Mouse (Mus musculus): ENCODE measurements around the gene Trpt1.

The Trpt1 gene

GRCm38 (mm10) chr19:6996006-6996405, at the start of gene Trpt1, which contains the start of gene Nudt22:
Gene Trpt1, plus strand, starts transcription at chr19:6996131.
Gene Nudt22, minus strand, starts transcription at chr19:6996117.
- DNase-seq (ENCODE audit: low read depth, low spot score), result peak; percentile 96

DNA sequence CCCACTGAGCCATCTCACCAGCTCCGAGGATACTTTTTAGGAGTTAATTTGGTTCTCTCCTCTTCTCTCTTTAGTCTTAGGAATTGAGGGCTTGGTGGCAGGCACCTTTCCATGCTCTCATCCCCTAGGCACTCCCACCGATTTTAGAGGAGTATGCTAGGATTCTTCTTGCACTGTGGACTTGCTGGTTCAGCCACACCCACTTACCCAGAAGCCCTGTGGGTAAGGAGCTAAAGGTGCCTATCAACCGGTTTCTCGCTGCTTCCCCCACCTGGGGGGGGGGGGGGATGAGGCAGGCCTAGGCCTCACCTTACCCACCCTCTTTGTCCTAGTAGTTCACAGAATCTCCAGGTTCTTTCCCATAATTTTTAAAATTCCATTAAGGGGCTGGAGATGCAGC, 48.2 kb upstream of the Trpt1 start:
- peak; percentile 68 for DNase-seq (ENCODE audit: low read depth, low spot score)

- DNase-seq (ENCODE audit: low read depth, low spot score), result no peak
Measured at GRCm38 (mm10) chr19:6948186-6948585, 47.7 kb upstream of the Trpt1 start.

- no peak for DNase-seq (ENCODE audit: low read depth, low spot score)
Measured at GRCm38 (mm10) chr19:6949532-6949931, 46.4 kb upstream of the Trpt1 start.

DNA sequence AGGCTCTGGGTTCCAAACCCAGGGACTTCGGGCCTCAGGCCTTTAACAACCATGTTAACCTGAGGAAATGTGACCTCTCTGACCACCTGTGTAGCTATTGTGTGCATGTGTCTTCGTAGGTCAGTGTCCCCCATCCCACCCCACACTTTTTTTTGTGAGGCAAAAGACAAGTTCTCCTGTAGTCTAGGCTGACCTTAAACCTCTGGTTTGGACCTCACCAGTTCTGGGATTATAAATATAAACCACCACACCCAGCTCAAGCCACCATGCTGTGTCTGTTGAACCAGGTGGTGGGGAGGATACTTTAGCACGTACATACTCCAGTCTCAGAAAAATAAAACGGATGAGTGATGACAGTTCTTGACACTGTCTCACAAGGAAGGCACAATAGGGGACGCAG, 46.0 kb upstream of the Trpt1 start:
- DNase-seq (ENCODE audit: low read depth, low spot score), result no peak

DNA sequence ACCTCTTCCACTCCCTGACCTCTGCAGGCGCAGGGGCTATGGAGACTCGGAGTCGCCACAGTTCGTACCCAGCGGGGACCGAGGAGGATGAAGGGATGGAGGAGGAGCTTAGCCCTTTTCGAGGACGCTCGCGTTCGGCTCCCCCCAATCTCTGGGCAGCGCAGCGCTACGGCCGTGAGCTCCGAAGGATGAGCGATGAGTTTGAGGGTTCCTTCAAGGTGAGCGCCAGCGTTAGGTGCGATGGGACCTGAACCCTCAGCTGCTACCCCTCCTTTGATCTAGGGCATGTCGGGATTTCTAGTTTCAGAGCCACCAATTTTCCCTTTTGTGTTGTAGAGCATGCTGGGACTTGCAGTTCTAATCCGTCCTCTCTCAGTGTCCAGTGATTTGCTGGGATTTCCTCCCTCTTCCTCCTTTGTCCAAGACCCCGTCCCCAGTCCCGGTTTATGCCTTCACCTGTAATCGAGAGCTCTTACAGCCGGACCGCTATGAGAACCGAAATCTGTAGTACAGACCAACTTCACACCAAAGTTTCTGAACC, 45.2 kb upstream of the Trpt1 start:
- peak; percentile 83 for DNase-seq (ENCODE audit: low read depth, low spot score)

DNA sequence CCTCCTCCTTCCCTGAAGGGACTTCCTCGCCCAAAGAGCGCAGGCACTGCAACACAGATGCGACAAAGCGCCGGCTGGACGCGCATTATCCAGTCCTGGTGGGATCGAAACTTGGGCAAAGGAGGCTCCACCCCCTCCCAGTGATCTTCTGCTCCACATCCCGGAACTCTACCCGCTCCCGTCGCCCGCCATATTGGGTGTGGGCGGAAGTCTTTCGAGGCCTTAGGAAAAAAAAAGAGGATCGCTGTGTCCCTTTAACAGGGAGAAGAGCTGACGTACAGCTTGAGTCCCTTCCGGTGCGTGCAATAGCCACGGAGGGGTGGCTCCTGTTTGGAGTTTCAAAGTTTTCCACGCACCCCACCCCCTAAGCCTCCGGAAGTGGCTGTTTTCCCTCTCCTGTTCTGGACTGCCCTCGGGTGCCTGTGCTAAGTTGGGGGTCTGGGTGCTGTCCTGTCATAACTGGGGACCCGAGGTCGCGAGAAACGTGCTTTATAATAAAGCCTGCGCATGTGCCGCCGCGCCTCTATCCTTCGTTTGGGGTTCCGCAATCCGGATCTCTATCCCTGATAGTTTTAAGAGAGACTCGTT, 44.5 kb upstream of the Trpt1 start:
- DNase-seq (ENCODE audit: low read depth, low spot score), result peak; percentile 97

DNA sequence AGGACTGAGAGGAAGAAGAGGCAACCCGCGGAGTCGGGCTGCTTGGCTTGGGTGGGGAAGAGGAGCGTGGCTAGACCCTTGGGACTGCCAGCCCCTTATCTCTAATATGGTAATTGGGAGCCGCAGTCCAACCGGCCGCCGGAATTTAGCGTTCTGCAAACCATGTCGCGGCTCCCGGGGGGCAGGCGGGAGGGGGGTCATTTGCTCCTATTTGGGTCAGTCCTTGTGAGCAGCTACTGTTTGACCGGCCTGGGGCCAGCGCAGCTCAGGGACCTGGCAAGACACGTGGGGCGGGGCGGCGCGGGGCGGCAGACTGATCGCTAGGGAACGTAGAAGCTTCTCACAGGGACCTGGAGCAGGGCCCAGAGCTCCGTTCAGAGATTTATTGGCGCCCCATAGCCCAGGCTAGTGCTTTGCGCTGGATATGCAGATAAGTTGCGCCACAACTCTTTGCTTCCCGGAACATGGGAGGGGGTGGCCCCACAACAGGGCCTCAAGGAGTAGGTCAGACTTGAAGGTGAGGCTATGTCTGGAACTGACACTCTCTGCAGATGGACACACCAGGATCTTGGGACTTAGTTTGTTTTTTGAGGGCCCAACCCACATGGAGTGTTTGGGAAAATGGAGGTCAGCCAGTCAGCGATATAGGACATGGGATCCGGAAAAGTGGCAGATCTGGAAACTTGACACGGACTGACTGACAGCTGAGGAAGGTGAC, 43.8 kb upstream of the Trpt1 start:
- peak; percentile 63 for DNase-seq (ENCODE audit: low read depth, low spot score)

DNA sequence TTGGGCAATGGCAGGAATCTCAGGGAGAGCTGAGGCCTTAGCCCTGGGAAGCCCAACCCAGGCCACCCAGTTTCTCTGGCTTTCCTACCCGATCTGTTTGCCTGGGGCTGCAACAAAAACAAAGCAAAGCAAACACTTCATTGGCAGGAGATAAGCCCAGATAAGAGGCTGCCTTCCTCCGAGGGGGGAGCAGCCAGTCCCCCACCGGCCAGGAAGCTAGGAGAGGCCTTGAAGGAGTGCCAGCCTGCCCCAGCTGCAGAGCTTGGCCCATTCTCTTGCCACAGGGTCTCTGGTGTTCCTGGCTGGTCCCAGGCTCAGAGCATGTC, 43.3 kb upstream of the Trpt1 start:
- no peak for DNase-seq (ENCODE audit: low read depth, low spot score)

DNA sequence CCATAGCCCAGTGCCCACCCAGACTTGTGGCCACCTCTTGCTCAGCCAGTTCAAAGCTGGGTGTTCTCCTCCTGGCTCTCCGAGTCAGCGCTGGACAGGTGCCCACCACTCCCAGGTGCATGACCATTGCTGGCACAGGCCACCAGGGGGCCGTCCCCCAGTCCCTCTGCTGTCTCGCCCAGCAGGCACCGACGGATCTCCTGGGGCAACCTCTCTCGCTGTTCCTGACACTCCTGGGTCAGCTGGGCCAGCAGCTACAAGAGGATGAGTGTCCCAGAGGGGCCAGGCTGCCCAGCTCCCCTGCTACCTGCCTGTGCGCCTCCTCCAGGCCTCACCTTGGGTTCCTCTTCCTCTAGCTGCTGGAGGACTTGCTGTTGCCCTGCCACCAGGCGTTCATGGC, 41.9 kb upstream of the Trpt1 start:
- no peak for DNase-seq (ENCODE audit: low read depth, low spot score)

GRCm38 (mm10) chr19:6955424-6955823, 40.5 kb upstream of the Trpt1 start:
- no peak for DNase-seq (ENCODE audit: low read depth, low spot score)

DNA sequence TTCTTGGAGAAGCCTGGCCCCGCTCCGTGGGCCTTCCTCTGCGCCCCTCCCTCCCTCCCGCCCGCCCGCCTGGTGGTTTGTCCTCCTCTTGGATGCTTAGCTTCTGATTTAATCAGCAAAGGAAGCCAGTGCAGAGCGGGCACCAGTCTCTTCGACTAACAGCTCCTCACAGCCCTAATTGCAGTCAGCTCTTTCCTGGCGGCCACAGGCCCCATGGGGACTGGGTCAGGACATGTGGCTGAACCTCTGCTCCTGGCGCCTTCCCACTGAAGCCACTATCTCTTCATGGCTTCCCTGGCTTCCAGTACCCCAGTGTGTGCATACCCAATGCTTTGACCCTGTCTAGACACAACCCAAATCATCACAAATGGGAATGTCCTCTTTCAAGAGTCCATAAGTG, 39.5 kb upstream of the Trpt1 start:
- DNase-seq (ENCODE audit: low read depth, low spot score), result no peak

DNA sequence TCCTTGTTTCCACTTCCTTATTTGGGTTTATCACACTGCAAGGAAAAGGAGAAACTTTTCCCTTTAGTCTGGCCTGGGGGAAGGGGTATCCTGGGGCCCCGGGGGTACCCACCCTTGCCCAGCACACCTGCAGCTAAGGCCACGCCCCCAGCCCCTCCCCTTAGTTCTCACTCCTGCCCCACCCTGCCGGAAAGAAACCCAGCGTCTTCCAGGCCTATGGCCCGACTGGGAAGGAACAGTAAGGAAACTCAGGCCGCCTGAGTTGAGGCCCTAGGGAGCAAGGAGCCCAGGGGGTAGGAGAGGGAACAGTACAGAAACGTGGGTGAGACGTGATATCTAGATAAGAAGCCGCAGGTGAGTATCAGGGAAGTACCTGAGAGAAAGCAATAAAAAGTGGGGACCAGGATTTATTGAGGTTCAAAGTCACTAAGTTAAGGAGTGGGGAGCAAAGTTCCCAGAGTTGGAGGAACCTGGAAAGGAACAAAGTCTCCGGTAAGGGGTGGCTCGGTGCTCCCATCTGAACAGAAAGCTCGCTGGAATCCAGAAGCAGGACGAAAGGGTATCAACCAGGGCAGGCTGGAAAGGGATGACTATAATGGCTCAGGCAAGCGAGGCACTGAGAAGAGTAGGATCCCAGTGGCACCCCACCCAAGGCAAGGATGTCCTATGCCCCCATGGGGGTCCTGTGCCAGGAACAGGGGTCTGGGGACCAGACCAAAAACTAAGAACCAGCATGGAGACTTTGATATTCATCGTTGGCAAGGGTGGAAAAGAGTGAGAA, 27.2 kb upstream of the Trpt1 start:
- DNase-seq (ENCODE audit: low read depth, low spot score), result peak; percentile 63

DNA sequence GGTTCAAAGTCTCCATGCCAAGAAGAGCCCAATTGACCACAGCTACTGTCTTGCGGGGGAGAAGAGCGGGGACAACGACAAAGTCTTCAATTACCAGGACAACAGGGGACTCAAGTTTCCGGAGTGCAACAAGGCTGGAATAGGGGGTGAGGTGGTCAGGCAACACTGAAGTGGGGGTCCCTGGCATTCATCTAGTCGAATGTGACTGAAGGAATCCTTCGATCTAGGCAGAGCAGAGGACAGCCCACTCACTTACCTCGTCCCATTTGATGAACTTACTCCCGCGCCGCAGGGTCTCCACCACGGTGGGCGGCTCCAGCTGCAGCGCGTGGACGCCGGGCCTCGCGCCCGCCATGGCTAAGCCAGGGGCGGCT, 26.7 kb upstream of the Trpt1 start:
- DNase-seq (ENCODE audit: low read depth, low spot score), result no peak

GRCm38 (mm10) chr19:6969665-6970381, 26.1 kb upstream of the Trpt1 start:
- DNase-seq (ENCODE audit: low read depth, low spot score), result peak; percentile 74

DNA sequence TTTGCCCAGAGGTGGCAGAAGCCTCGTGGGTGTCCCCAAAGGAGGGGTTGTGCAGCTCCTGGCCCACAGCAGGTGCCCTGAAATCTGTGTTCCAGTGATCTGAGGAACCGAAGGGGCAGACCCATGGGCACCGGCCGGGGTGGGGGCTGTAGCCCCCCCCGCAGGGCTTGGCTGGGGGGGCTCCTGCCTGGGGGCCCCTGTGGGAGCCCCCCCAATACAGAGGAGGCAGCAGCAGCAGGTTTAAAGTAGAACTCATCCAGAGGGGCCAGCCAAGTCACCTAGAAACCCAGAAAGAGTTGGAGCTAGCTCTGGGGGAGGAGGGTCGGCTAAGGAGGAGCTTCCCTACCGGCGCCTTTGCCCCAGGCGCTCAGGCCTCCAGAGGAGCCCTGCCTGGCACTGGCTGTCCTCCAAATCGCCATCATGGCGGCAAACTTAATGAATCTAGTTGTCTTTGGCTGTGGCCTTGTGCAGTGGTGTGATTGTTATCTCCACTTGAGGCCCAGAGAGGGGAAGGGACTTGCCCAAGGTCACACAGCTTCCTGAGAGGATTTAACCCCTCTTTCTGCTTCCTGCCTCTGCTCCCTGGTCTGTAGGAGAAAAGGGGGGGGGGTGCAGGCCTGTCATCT, 25.4 kb upstream of the Trpt1 start:
- DNase-seq (ENCODE audit: low read depth, low spot score), result no peak

GRCm38 (mm10) chr19:6971644-6972043, 24.3 kb upstream of the Trpt1 start:
- peak; percentile 63 for DNase-seq (ENCODE audit: low read depth, low spot score)

DNA sequence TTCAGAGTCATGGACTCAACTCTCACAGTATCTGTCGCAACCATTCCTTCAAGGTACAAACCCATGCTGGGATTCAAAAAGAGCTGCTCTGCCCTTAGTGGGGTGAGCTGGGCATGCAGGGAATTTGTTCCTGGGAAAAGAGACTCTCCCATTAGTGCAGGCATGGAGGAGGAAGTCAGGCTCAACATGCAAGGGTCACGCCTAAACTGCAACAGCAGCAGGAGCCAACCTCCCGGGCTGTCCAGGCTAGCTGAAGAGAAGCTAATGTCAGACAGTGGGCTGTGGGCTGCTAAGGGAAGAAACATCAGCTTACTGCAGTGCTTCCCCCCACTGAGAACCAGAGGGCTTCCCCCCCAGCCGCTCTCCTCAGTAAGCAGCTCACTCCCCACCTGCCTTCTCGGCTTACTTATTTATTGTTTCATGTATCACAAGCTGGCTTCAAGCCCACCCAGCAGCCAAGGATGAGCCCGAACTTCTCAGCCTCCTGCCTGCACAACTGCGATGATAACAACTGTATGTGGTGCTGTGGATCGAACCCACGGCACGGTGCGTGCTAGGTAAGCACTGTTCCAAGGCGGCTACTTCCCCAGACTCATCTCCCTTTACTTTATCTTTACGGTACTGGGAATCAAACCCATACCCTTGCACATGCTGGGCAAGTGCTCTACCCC, 23.5 kb upstream of the Trpt1 start:
- no peak for DNase-seq (ENCODE audit: low read depth, low spot score)

GRCm38 (mm10) chr19:6973581-6974190, 22.2 kb upstream of the Trpt1 start:
- no peak for DNase-seq (ENCODE audit: low read depth, low spot score)

Data from R1 (cell line).